Mouse (Mus musculus) central nervous system, embryonic 14 days (tissue): ENCODE data around the gene Pomp. TPM values are rescaled to one million over a fixed set of nuclear protein-coding genes. Genes with fewer than 3 reads are reported as not detected.

ENCODE experiments used
- polyA plus RNA-seq: library from polyadenylated mRNA; depleted of rRNA; stranded (reverse); fragments of >200 nt; gene quantifications from 2 replicates; pipeline ENCODE4 v1.2.3, GENCODE M21; 2012; rRNA removed

Gene Pomp
- polyA plus RNA-seq, result 284 and 322 TPM in 2 replicates

DNA sequence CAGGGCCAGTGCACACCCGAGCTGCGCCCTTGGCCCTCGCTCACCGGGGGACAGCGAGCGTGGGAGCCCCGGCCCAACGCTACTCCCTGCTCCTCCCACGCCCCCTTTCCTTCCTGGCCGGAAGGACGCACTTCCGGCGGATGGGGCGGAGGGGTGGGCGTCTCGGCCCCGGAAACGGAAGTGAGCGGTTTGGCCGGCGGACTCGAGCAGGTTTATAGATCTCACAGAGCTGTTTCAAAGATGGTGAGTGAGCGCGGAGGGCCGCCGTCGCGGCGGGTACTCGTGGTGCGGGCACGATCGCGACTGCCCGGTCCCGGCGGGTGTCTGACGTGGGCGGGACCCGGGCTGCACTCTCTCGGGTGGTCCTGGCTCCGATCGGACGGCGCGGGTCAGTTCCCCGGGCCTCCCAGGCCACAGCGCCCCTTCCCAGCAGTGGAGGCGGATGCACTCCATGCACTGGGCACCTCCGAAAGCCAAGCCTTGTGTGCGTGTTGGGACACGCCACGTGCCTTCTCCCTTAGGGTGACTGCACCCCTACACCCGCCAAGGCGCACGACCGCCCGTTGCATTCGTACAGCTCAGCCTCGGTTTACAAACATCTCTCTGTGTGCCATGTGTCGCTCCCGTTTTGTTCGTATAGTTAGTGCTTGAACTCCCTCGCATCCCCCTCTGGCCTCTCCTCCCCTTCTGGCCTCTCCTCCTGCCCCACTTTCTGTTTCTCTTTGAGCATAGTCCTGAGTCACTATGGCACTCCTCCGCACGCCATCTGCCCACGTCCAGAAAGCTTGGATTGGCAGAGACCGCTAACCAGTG, at the start of gene Pomp:
Gene Pomp (plus strand): TSS at position 13 of the 813 bp plus-strand sequence.

DNA sequence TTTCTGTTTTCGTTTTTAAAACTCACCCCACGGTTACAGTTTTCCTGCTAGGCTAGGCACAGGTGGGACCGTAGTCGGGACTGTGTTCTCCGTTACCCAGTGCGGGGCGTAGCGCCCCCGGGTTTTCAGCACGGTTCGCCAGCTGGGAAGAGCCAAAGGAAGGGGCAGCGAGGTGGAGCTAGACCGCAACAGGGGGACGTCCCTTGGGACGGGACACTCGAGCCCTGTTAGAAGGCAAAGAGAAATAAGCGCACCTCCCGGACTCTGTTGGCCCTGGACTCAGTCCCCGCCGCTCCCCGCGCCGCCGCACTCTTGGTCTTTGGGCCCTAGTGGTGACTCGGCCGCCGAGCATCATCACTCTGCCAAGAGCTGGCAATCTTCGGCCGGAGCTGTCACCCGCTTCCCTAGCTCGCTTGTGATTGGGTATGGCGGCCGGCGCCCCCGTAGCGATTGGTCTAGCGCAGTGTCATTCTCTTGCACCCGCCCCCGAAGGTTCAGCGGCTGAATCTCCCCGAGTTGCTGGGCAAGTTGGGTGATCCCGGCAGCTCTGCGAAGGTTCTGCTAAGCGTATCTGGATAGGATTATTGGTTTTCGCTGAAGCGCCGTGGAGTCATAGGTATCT, 34.3 kb downstream of the Pomp start, which contains the start of gene Slc46a3:
Gene Slc46a3 (minus strand): TSS at position 361 of the 622 bp plus-strand sequence.

Other genes starting within 250 kb of the Pomp start
- 5.0 and 5.4 TPM in 2 replicates for gene Flt1, start 134.4 kb upstream of the Pomp start, polyA plus RNA-seq
- gene Slc46a3, start 34.4 kb downstream of the Pomp start, polyA plus RNA-seq, result 4.4 and 4.5 TPM in 2 replicates
- gene Mtus2, start 96.9 kb downstream of the Pomp start, polyA plus RNA-seq, result 12.8 and 15.6 TPM in 2 replicates